8 mouse cellular contexts compared by ENCODE assay signal in genomic region chr11:119935457-119935856, GRCm38 (mm10). TPM values are rescaled to one million over a fixed set of nuclear protein-coding genes. Genes with fewer than 3 reads are reported as not detected.
DNase-seq lines count a peak whose midpoint lies in the region; ATAC-seq and TF ChIP-seq lines count a peak whose summit lies in the region.
"Had no signal": no experiment of that assay in that cellular context is flagged by ENCODE, and none has a peak within 500 bp of the region (broad histone marks: within the 10 kb centered on the region; RNA-seq: fewer than 3 reads in every experiment).

No protein-coding gene starts in this region.

- H3K27me3 ChIP-seq in C2C12 (ENCODE audit: control insufficient read depth, insufficient read depth, insufficient read length) = no peaks in the 10 kb centered on the region
- H3K27me3 ChIP-seq in forebrain, embryonic 14.5 days (replicated peaks; ENCODE audit: control insufficient read depth, insufficient read depth, low read length) = no peaks in the 10 kb centered on the region
- peaks cover 17% of the 10 kb centered on the region for H3K27me3 ChIP-seq in midbrain, embryonic 13.5 days
- H3K27me3 ChIP-seq in splenic B cell, adult 2 months (ENCODE audit: control insufficient read depth, insufficient read depth, low read length, poor library complexity, severe bottlenecking) = no peaks in the 10 kb centered on the region

- peak overlapping the region; percentile 50; the same call in 1 of the 2 replicates for H3K27ac ChIP-seq in forebrain, embryonic 14.5 days (ENCODE audit: low read depth, low read length)
- no peak overlapping the region for H3K27ac ChIP-seq in midbrain, embryonic 13.5 days
- H3K27ac ChIP-seq: heart, embryonic 13.5 days had no signal

- TF ChIP-seq CTCF in C2C12 (IDR thresholded peaks at IDR 0.05; ENCODE audit: control insufficient read depth, insufficient read depth, insufficient read length) = peak; percentile 22

- H3K36me3 ChIP-seq in C2C12 (ENCODE audit: control insufficient read depth, insufficient read depth) = peaks cover 5% of the 10 kb centered on the region
- H3K36me3 ChIP-seq in forebrain, embryonic 14.5 days (ENCODE audit: control insufficient read depth, insufficient read depth, low read length) = no peaks in the 10 kb centered on the region
- H3K36me3 ChIP-seq in midbrain, embryonic 13.5 days = no peaks in the 10 kb centered on the region
- H3K36me3 ChIP-seq in splenic B cell, adult 2 months (ENCODE audit: control insufficient read depth, insufficient read depth, low read length, poor library complexity, severe bottlenecking) = no peaks in the 10 kb centered on the region
- H3K36me3 ChIP-seq: heart, embryonic 13.5 days had no signal

- H3K9me3 ChIP-seq in forebrain, embryonic 14.5 days (replicated peaks; ENCODE audit: control insufficient read depth, low read length) = no peaks in the 10 kb centered on the region
- 0 out of 2 replicates have a peak, but pooled peaks cover 3% of the 10 kb centered on the region for H3K9me3 ChIP-seq in midbrain, embryonic 13.5 days

- H3K9ac ChIP-seq in forebrain, embryonic 14.5 days (ENCODE audit: low read length) = no peak overlapping the region
- no peak overlapping the region for H3K9ac ChIP-seq in midbrain, embryonic 13.5 days (replicated peaks)
- H3K9ac ChIP-seq: heart, embryonic 13.5 days had no signal

- 25% methylated on average over 6 of the region's 6 CpGs for WGBS in forebrain, embryonic 14.5 days
- WGBS in midbrain, embryonic 13.5 days = 17% methylated on average over 6 of the region's 6 CpGs

- H3K4me3 ChIP-seq in C2C12 (ENCODE audit: insufficient read depth, poor library complexity, severe bottlenecking) = no peak overlapping the region
- H3K4me3 ChIP-seq in forebrain, embryonic 14.5 days (ENCODE audit: low read depth, low read length) = no peak overlapping the region
- no peak overlapping the region for H3K4me3 ChIP-seq in midbrain, embryonic 13.5 days (replicated peaks)
- H3K4me3 ChIP-seq: heart, embryonic 13.5 days had no signal

- H3K79me3 ChIP-seq in C2C12 (ENCODE audit: low read depth) = no peaks in the 10 kb centered on the region

- H3K79me2 ChIP-seq in C2C12 (ENCODE audit: control insufficient read depth, insufficient read depth) = peaks cover 22% of the 10 kb centered on the region

- peak; percentile 78 for DNase-seq in A20 (ENCODE audit: low read depth, low spot score)
- DNase-seq in brain, adult 2 months (ENCODE audit: low read depth, low spot score) = peak; percentile 77
- peak; percentile 76 for DNase-seq in forebrain, embryonic 14.5 days (ENCODE audit: low spot score)
- DNase-seq in kidney, postnatal 25 days = peak; percentile 87 to 89
- DNase-seq in splenic B cell, adult 2 months (ENCODE audit: low read depth, low spot score) = peak; percentile 82

- peaks cover 22% of the 10 kb centered on the region for H3K4me1 ChIP-seq in forebrain, embryonic 14.5 days (ENCODE audit: control insufficient read depth, insufficient read depth, low read length)
- peaks cover 44% of the 10 kb centered on the region for H3K4me1 ChIP-seq in midbrain, embryonic 13.5 days (replicated peaks)

- ATAC-seq in forebrain, embryonic 14.5 days = 0 out of 2 replicates have a peak, but pooled peaks have one; percentile 29
- peak; percentile 47 for ATAC-seq in midbrain, embryonic 13.5 days

- no peak overlapping the region for H3K4me2 ChIP-seq in forebrain, embryonic 14.5 days (ENCODE audit: low read length)
- no peak overlapping the region for H3K4me2 ChIP-seq in midbrain, embryonic 13.5 days (replicated peaks)
- H3K4me2 ChIP-seq: heart, embryonic 13.5 days had no signal

- H3ac ChIP-seq in C2C12 (ENCODE audit: control insufficient read depth, insufficient read length, low read depth) = no peak overlapping the region

TF ChIP-seq in C2C12, 6 proteins besides CTCF, POLR2A, EP300 and RAD21:
- no peak for TF ChIP-seq MYOG (IDR thresholded peaks at IDR 0.05; ENCODE audit: control insufficient read depth, extremely low read depth, insufficient read length)
- TF ChIP-seq MYOD1 (IDR thresholded peaks at IDR 0.05; ENCODE audit: control insufficient read depth, insufficient read length, low read depth) = no peak

RNA-seq across cellular contexts. Expression of gene Baiap2, which starts 7.1 kb away (rescaled TPM):
- 41.5 TPM for polyA plus RNA-seq in C2C12 (2012; fragmentation: generic; extraction: Trizol)
- 18.7 and 25.2 TPM in 2 replicates for polyA plus RNA-seq in forebrain, embryonic 14.5 days (2014; fragmentation: Nextera tagmentation; extraction: Ambion mirVana)
- polyA plus RNA-seq in midbrain, embryonic 13.5 days (2015; fragmentation: Nextera tagmentation; extraction: Ambion mirVana) = 9.2 and 10.0 TPM in 2 replicates

RNA-seq across cellular contexts. Expression of gene Chmp6, which starts 22.2 kb away (rescaled TPM):
- 64.9 TPM for polyA plus RNA-seq in C2C12 (2012; fragmentation: generic; extraction: Trizol)
- 90.0 and 92.7 TPM in 2 replicates for polyA plus RNA-seq in forebrain, embryonic 14.5 days (2014; fragmentation: Nextera tagmentation; extraction: Ambion mirVana)
- polyA plus RNA-seq in midbrain, embryonic 13.5 days (2015; fragmentation: Nextera tagmentation; extraction: Ambion mirVana) = 107 and 112 TPM in 2 replicates
